Mouse (Mus musculus): ENCODE results near the gene Itga5. TPM values are rescaled to one million over a fixed set of nuclear protein-coding genes. Genes with fewer than 3 reads are reported as not detected.

Gene Itga5
- polyA plus RNA-seq, 1 experiment from 2014 or later, result 6.7 TPM

DNA sequence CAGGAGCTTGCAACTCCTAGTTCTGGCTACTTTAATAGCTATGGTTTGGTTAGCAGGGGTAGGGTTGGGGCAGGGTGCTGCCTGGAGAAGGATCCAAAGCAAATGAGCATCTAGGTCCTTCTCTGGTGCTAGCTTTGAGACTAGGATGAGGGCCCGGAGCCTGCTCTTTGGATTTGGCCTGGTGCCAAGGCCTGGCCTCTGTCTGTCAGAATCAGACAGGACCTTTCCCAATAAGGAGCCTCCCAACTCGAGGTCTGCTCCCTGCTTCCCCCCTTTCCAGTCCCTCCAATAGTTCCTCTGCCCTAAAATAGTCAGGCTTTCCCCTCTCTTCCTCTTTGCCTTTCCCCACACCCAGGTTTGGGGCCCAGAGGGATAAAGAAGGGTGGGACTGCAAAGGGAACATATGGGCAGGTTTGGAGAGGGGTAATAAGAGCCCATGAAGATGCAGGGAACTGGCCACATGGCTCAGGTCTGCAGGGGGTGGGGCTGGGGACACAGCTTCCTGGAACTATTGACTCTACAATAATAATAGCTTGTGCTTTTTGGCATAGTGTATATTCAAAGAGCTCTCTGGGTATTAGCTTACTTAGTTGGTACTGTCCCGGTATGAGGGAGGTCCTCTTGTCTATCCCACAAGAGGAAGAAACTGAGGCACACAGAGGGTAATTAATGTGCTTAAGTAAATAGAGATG lies 12.2 kb upstream of the Itga5 start:
- Histone ChIP-seq H3K4me1 (replicated peaks; ENCODE audit: control insufficient read depth, insufficient read depth, low read length) (no peaks in the 10 kb centered on the region; the same call in 1 of the 2 replicates), H3K27ac (ENCODE audit: low read length) (no peak overlapping the region), H3K4me3 (replicated peaks; ENCODE audit: low read length) (no peak overlapping the region), H3K9me3 (ENCODE audit: control insufficient read depth, low read length) (no peaks in the 10 kb centered on the region), H3K36me3 (ENCODE audit: control insufficient read depth, insufficient read depth) (no peaks in the 10 kb centered on the region), H3K9ac (replicated peaks; ENCODE audit: low read depth, low read length) (no peak overlapping the region), H3K27me3 (replicated peaks; ENCODE audit: control insufficient read depth, insufficient read depth, low read length) (no peaks in the 10 kb centered on the region), H3K4me2 (ENCODE audit: low read length) (no peak overlapping the region)
- 42% methylated on average over 3 of the region's 3 CpGs for WGBS
- no peak for ATAC-seq

DNA sequence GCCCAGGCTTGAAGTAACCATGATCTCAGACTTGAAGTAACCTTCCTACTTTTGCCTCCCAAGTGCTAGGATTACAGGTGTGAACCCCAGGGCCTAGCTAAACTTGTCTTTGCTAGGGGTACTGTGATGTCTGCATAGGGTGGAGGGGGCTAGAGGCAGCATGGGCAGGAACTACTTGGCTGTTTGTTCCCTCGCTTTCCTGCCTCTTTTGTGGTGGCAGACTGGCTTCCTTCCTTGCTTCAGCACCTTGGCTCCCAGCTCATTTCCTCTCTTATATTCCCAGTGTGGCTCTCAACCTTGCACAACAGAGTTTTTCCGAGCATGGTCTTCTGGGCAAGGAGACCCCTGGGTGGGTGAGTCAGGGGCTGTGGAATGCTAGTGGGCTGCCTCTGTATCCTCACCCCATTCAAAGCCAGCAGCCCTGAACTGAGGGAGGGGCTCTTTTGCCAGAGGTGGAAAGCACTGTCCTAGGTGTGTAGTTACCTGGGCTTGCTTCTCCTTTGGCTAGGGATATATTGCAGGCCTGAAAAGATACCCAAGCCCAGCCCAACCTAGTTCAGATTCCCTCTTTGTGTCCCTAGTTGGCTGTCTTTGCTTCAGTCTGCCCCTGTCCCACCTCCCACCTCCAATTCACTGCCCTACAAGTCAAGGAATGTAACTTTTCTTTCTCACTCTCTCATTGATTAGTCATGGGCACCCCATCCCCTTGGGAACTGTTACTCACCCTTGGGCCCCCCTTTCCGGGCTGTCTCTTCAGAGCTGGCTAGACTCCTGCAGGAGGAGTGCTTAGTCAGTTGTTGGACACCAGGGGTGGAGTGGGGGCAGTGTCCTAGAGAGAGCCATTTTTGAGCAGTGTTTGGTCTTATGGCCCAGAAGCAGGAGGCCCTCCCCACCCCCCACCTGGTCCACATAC lies 11.4 kb upstream of the Itga5 start:
- no peak overlapping the region for H3K9ac ChIP-seq (replicated peaks; ENCODE audit: low read depth, low read length)
- no peak for ATAC-seq
- no peaks in the 10 kb centered on the region for H3K36me3 ChIP-seq (ENCODE audit: control insufficient read depth, insufficient read depth)
- H3K4me3 ChIP-seq (replicated peaks; ENCODE audit: low read length), result no peak overlapping the region
- no peak overlapping the region for H3K4me2 ChIP-seq (ENCODE audit: low read length)
- no peaks in the 10 kb centered on the region for H3K27me3 ChIP-seq (replicated peaks; ENCODE audit: control insufficient read depth, insufficient read depth, low read length)
- WGBS, result 76% methylated on average over 3 of the region's 3 CpGs
- no peak overlapping the region for H3K27ac ChIP-seq (ENCODE audit: low read length)
- H3K4me1 ChIP-seq (replicated peaks; ENCODE audit: control insufficient read depth, insufficient read depth, low read length), result no peaks in the 10 kb centered on the region; the same call in 1 of the 2 replicates
- no peaks in the 10 kb centered on the region for H3K9me3 ChIP-seq (ENCODE audit: control insufficient read depth, low read length)

DNA sequence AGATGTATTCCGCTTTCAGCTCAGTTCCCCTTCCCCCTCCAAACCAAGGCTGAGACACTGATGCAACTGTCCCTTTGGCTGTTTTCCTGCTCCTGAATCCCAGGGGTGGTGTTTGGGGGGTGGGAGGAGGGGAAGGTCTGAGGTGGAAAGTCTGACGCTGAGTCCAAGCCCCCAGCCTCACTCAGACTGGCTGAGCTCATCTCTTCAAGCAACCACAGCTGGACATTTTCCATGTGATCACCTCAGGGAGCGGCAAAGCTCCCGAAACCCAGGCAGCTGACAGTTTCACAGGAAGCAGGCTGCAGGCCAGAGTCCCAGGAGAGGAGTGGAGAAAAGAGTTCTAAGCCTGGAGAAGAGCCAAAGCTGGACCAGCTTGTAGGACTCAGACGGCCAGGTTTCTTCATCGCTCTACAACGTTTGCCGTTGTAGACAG lies 10.3 kb upstream of the Itga5 start:
- Histone ChIP-seq H3K4me1 (replicated peaks; ENCODE audit: control insufficient read depth, insufficient read depth, low read length) (no peaks in the 10 kb centered on the region; the same call in 1 of the 2 replicates), H3K4me2 (ENCODE audit: low read length) (no peak overlapping the region), H3K27ac (ENCODE audit: low read length) (no peak overlapping the region), H3K36me3 (ENCODE audit: control insufficient read depth, insufficient read depth) (no peaks in the 10 kb centered on the region), H3K9ac (replicated peaks; ENCODE audit: low read depth, low read length) (no peak overlapping the region), H3K9me3 (ENCODE audit: control insufficient read depth, low read length) (no peaks in the 10 kb centered on the region), H3K4me3 (replicated peaks; ENCODE audit: low read length) (no peak overlapping the region), H3K27me3 (replicated peaks; ENCODE audit: control insufficient read depth, insufficient read depth, low read length) (no peaks in the 10 kb centered on the region)
- no peak for ATAC-seq
- 68% methylated on average over 8 of the region's 8 CpGs for WGBS

DNA sequence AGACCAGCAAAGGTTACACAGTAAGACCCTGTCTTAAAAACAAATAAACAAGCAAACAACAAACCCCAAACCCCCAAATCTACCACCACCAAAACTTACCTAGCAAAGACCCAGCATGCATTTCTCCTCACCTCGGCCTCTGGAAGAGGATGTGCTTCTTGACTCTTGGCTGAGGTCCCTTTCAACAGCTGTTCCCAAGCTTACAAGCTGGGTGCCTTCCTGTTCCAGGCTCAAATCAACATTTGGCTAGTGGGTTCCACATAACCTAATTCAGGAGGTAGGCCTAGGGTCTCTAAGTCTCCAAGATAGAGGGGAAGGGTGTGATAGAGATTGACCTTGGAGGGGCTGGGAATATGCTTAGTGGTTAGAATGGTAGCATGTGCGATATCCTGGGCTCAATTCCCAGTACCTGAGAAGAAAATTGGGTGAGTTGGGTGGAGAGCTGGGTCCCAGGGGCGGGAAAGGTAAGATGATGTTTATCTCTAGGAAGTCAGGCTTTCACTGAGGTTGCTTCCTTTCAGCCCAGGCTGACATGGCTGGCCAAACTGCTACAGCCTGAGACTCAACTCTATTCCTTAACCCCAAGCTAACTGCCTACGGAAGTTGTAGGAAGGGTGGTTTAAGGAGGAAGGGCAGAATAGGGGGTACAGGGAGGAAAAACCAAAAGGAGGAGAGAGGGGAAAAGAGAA lies 8.7 kb upstream of the Itga5 start:
- Histone ChIP-seq H3K27me3 (replicated peaks; ENCODE audit: control insufficient read depth, insufficient read depth, low read length) (no peaks in the 10 kb centered on the region), H3K27ac (ENCODE audit: low read length) (no peak overlapping the region), H3K9me3 (ENCODE audit: control insufficient read depth, low read length) (no peaks in the 10 kb centered on the region), H3K36me3 (ENCODE audit: control insufficient read depth, insufficient read depth) (no peaks in the 10 kb centered on the region), H3K4me2 (ENCODE audit: low read length) (no peak overlapping the region), H3K4me1 (replicated peaks; ENCODE audit: control insufficient read depth, insufficient read depth, low read length) (no peaks in the 10 kb centered on the region; the same call in 1 of the 2 replicates), H3K9ac (replicated peaks; ENCODE audit: low read depth, low read length) (no peak overlapping the region), H3K4me3 (replicated peaks; ENCODE audit: low read length) (no peak overlapping the region)
- ATAC-seq, result no peak
- WGBS, result 87% methylated on average over 4 of the region's 4 CpGs

DNA sequence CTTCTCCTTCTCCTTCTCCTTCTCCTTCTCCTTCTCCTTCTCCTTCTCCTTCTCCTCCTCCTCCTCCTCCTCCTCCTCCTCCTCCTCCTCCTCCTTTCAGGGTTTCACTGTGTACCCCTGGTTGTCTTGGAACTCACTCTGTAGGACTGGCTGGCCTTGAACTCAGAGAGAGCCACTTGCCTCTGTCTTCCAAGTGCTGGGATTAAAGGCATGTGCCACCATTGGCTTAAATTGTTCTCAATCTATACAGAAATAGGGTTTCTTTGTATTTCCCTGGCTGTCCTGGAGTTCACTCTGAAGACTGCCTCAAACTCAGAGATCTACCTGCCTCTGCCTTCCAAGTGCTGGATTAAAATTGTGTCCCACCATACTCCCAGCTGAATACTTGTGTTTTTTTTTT lies 5.9 kb upstream of the Itga5 start:
- no peak for ATAC-seq
- Histone ChIP-seq H3K9ac (replicated peaks; ENCODE audit: low read depth, low read length) (no peak overlapping the region), H3K27me3 (replicated peaks; ENCODE audit: control insufficient read depth, insufficient read depth, low read length) (no peaks in the 10 kb centered on the region), H3K27ac (ENCODE audit: low read length) (no peak overlapping the region), H3K36me3 (ENCODE audit: control insufficient read depth, insufficient read depth) (no peaks in the 10 kb centered on the region), H3K9me3 (ENCODE audit: control insufficient read depth, low read length) (no peaks in the 10 kb centered on the region), H3K4me2 (ENCODE audit: low read length) (no peak overlapping the region), H3K4me3 (replicated peaks; ENCODE audit: low read length) (no peak overlapping the region), H3K4me1 (replicated peaks; ENCODE audit: control insufficient read depth, insufficient read depth, low read length) (no peaks in the 10 kb centered on the region)

DNA sequence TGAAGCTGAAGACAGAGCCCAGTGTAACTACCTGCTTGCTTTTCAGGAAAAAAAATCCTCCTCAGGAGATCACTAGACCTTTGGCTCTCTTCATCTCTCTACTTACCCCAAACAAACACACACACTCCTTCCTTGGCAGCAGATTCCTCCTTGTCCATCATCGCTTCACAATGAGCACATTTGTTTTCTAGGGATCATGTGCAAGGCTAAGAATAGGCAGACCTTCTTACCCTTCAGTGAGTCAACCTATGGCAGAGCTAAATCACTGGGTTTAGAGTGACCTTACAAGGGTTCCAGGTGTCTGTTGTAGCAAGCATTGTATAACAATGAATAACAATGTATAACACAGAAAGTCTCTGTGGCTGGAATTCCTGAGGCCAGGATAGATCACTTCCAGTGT lies 5.2 kb upstream of the Itga5 start:
- Histone ChIP-seq H3K27me3 (replicated peaks; ENCODE audit: control insufficient read depth, insufficient read depth, low read length) (no peaks in the 10 kb centered on the region; the same call in 1 of the 2 replicates), H3K36me3 (ENCODE audit: control insufficient read depth, insufficient read depth) (no peaks in the 10 kb centered on the region), H3K27ac (ENCODE audit: low read length) (no peak overlapping the region), H3K9me3 (ENCODE audit: control insufficient read depth, low read length) (no peaks in the 10 kb centered on the region), H3K4me3 (replicated peaks; ENCODE audit: low read length) (no peak overlapping the region), H3K9ac (replicated peaks; ENCODE audit: low read depth, low read length) (no peak overlapping the region), H3K4me1 (replicated peaks; ENCODE audit: control insufficient read depth, insufficient read depth, low read length) (peaks cover 4% of the 10 kb centered on the region), H3K4me2 (ENCODE audit: low read length) (no peak overlapping the region)
- 88% methylated on average over 1 of the region's 1 CpGs for WGBS
- ATAC-seq, result no peak

DNA sequence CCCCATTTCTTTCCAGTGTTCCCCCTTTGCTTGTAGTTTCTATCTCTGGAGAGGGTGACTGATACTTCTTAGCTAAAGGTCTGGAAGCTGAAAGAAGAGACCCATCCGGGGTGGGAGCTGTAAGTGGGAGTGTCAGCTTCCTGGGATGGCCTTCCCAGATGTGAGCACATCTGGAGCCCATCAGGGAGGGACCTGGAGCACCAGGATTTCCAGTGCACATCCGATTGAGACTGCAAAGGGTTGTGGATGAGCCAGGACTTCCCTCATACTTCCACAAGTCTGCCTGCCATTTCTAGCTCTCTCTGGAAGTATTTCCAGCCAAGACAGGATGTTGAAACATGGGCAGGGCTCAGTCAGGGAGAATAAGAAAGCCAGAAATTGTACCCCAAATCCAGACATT lies 4.6 kb upstream of the Itga5 start:
- ATAC-seq, result no peak
- H3K27me3 ChIP-seq (replicated peaks; ENCODE audit: control insufficient read depth, insufficient read depth, low read length), result no peaks in the 10 kb centered on the region; the same call in 1 of the 2 replicates
- H3K9ac ChIP-seq (replicated peaks; ENCODE audit: low read depth, low read length), result no peak overlapping the region
- no peaks in the 10 kb centered on the region for H3K36me3 ChIP-seq (ENCODE audit: control insufficient read depth, insufficient read depth)
- no peak overlapping the region for H3K27ac ChIP-seq (ENCODE audit: low read length)
- WGBS, result 42% methylated on average over 2 of the region's 2 CpGs
- no peak overlapping the region for H3K4me3 ChIP-seq (replicated peaks; ENCODE audit: low read length)
- H3K9me3 ChIP-seq (ENCODE audit: control insufficient read depth, low read length), result no peaks in the 10 kb centered on the region
- no peak overlapping the region for H3K4me2 ChIP-seq (ENCODE audit: low read length)
- H3K4me1 ChIP-seq (replicated peaks; ENCODE audit: control insufficient read depth, insufficient read depth, low read length), result peaks cover 9% of the 10 kb centered on the region

DNA sequence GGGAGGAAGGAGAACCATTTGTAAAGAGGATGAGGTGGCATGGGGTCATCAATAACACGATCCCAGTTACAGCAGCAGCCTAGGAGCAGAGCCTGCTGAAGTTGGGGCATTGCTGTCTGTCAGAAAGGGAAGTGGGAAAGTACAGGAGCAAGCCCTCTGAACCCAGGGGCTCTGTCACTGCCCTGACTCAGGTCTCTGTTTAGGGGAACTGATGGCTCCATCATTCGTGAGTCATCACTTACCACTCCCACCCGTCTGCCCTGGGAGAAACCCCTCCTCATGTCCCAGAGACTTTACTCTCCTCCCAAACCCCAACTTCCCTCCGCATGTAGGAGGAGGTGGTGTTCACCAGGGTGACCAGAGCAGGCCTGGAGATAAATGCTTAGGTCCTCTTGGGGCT lies 3.9 kb upstream of the Itga5 start:
- Histone ChIP-seq H3K9me3 (ENCODE audit: control insufficient read depth, low read length) (no peaks in the 10 kb centered on the region), H3K27me3 (replicated peaks; ENCODE audit: control insufficient read depth, insufficient read depth, low read length) (no peaks in the 10 kb centered on the region; the same call in 1 of the 2 replicates), H3K27ac (ENCODE audit: low read length) (no peak overlapping the region), H3K36me3 (ENCODE audit: control insufficient read depth, insufficient read depth) (no peaks in the 10 kb centered on the region), H3K9ac (replicated peaks; ENCODE audit: low read depth, low read length) (no peak overlapping the region), H3K4me2 (ENCODE audit: low read length) (no peak overlapping the region), H3K4me3 (replicated peaks; ENCODE audit: low read length) (no peak overlapping the region), H3K4me1 (replicated peaks; ENCODE audit: control insufficient read depth, insufficient read depth, low read length) (peaks cover 17% of the 10 kb centered on the region)
- 62% methylated on average over 4 of the region's 4 CpGs for WGBS
- ATAC-seq, result no peak

DNA sequence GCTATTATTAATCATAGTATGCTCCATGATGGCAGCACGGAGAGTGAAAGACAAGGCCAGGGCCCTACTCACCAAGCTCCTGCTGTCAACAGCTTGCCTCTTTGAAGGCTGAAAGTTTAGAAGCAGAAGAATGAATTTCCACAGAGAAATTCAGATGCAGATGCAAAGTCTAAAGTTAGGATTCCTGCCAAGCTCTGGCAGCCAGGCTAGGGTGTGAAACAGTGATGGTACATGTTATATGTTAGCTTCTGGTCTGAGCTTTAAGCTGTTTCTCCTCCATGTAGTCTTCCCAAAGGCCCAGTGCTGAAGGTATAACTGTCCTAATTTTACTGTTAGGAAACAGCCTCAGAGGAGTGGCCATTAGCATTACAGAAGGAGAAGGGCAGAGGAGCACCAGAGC lies 2.6 kb upstream of the Itga5 start:
- no peak for ATAC-seq
- Histone ChIP-seq H3K4me3 (replicated peaks; ENCODE audit: low read length) (no peak overlapping the region), H3K27me3 (replicated peaks; ENCODE audit: control insufficient read depth, insufficient read depth, low read length) (no peaks in the 10 kb centered on the region; the same call in 1 of the 2 replicates), H3K9me3 (ENCODE audit: control insufficient read depth, low read length) (no peaks in the 10 kb centered on the region), H3K9ac (replicated peaks; ENCODE audit: low read depth, low read length) (no peak overlapping the region), H3K27ac (ENCODE audit: low read length) (no peak overlapping the region), H3K4me1 (replicated peaks; ENCODE audit: control insufficient read depth, insufficient read depth, low read length) (peaks cover 18% of the 10 kb centered on the region), H3K4me2 (ENCODE audit: low read length) (no peak overlapping the region), H3K36me3 (ENCODE audit: control insufficient read depth, insufficient read depth) (no peaks in the 10 kb centered on the region)
- 68% methylated on average over 1 of the region's 1 CpGs for WGBS

All from forebrain, embryonic 16.5 days (tissue).